Mouse (Mus musculus) embryonic facial prominence, embryonic 14.5 days (tissue): ENCODE measurements around the gene Tpsg1. TPM values are rescaled to one million over a fixed set of nuclear protein-coding genes. Genes with fewer than 3 reads are reported as not detected.

ENCODE experiments used
- ATAC-seq: fragments of 200-750 bp; cut with Nextera tagmentation; 2 replicates; pipeline ENCODE4 v1.8.0; 2017; ENCODE audit warnings: low read depth, moderate number of reproducible peaks, moderate TSS enrichment
- DNase-seq: peaks from one replicate; pipeline ENCODE4 v3.0.0-alpha.2; 2015; ENCODE audit warnings: low spot score
- H3K27ac ChIP-seq: fragments of 300-500 bp; sonication (generic); replicated peaks from 2 replicates; pipeline ENCODE4 v1.5.1; 2014; ENCODE audit warnings: low read depth, mild to moderate bottlenecking, low read length, moderate library complexity
- H3K27me3 ChIP-seq: fragments of 300-500 bp; sonication (generic); replicated peaks from 2 replicates; pipeline ENCODE4 v1.6.1; 2014; ENCODE audit warnings: low read length; ENCODE audit not compliant: control insufficient read depth, insufficient read depth
- H3K36me3 ChIP-seq: fragments of 300-500 bp; sonication (generic); 2 replicates; pipeline ENCODE4 v1.6.1; 2014; ENCODE audit warnings: low read length, mixed read lengths; ENCODE audit not compliant: control insufficient read depth, insufficient read depth
- H3K4me1 ChIP-seq: fragments of 300-500 bp; sonication (generic); 2 replicates; pipeline ENCODE4 v1.6.1; 2014; ENCODE audit warnings: antibody characterized with exemption, low read length; ENCODE audit not compliant: control insufficient read depth, insufficient read depth
- H3K4me2 ChIP-seq: fragments of 300-500 bp; sonication (generic); 2 replicates; pipeline ENCODE4 v1.6.1; 2014; ENCODE audit warnings: low read depth, mild to moderate bottlenecking, low read length, moderate library complexity, mixed read lengths
- H3K4me3 ChIP-seq: fragments of 300-500 bp; sonication (generic); 2 replicates; pipeline ENCODE4 v1.5.1; 2014; ENCODE audit warnings: low read depth, mild to moderate bottlenecking, low read length
- H3K9ac ChIP-seq: fragments of 300-500 bp; sonication (generic); 2 replicates; pipeline ENCODE4 v1.6.1; 2014; ENCODE audit warnings: low read depth, mild to moderate bottlenecking, low read length, moderate library complexity, mixed read lengths
- H3K9me3 ChIP-seq: fragments of 300-500 bp; sonication (generic); 2 replicates; pipeline ENCODE4 v1.6.1; 2016; ENCODE audit warnings: low read length; ENCODE audit not compliant: control insufficient read depth
- WGBS: fragments of 180-500 bp; shearing (Covaris S2); extraction: QIAGEN DNeasy Blood & Tissue Kit; methylation state at CpG from one replicate; pipeline ENCODE4 v1.1.7; 2014; 5-methylcytosine and 5-hydroxymethylcytosine counted together
- polyA plus RNA-seq: library from polyadenylated mRNA; unstranded; fragments of >200 nt; fragmentation: Nextera tagmentation; extraction: Ambion mirVana; gene quantifications from 2 replicates; pipeline ENCODE4 v1.2.1, GENCODE M21; 2014

Gene Tpsg1
- polyA plus RNA-seq, 1 experiment from 2014 or later: 9.5 TPM

DNA sequence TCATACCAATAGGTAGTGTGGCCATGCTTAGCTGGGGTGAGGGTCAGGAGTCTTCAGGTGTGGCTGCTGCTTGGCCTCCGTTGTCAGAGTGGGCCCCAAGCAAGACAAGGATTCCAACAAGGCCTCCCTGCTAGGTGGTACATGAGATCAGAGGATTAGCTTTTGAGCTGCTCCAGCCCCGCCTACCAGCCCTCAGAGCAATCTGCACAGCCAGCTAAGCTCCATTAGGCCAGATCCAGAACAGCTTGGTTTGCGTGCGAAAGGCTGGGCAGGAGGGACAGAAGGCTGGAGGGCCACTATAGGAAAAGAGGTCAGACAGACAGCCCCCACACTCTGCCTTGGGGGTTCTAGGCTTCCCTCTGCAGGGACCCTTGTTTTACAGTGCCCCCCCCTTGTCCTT lies 32.4 kb downstream of the Tpsg1 start:
- no peak overlapping the region for H3K9ac ChIP-seq
- no peaks in the 10 kb centered on the region for H3K9me3 ChIP-seq
- no peaks in the 10 kb centered on the region for H3K27me3 ChIP-seq
- ATAC-seq (no peak), DNase-seq (no peak)
- WGBS: 37% methylated on average over 4 of the region's 4 CpGs
- H3K4me1 ChIP-seq: peaks cover 15% of the 10 kb centered on the region
- no peak overlapping the region for H3K27ac ChIP-seq
- no peak overlapping the region for H3K4me2 ChIP-seq
- H3K4me3 ChIP-seq: no peak overlapping the region
- peaks cover 5% of the 10 kb centered on the region; the same call in 1 of the 2 replicates for H3K36me3 ChIP-seq

- 84% methylated on average over 13 of the region's 13 CpGs for WGBS
- Histone ChIP-seq H3K36me3 (no peaks in the 10 kb centered on the region), H3K27me3 (no peaks in the 10 kb centered on the region), H3K4me3 (no peak overlapping the region), H3K27ac (no peak overlapping the region), H3K9ac (no peak overlapping the region), H3K9me3 (no peaks in the 10 kb centered on the region), H3K4me1 (peaks cover 17% of the 10 kb centered on the region), H3K4me2 (no peak overlapping the region)
- ATAC-seq (no peak), DNase-seq (no peak)
These were observed 33.2 kb downstream of the Tpsg1 start for GRCm38 (mm10) chr17:25402224-25402623.

GRCm38 (mm10) chr17:25404190-25404589 lies 35.1 kb downstream of the Tpsg1 start:
- Histone ChIP-seq H3K36me3 (no peaks in the 10 kb centered on the region), H3K9ac (no peak overlapping the region), H3K4me1 (peaks cover 23% of the 10 kb centered on the region), H3K27me3 (no peaks in the 10 kb centered on the region), H3K4me2 (no peak overlapping the region), H3K9me3 (no peaks in the 10 kb centered on the region), H3K27ac (no peak overlapping the region), H3K4me3 (no peak overlapping the region)
- WGBS: 36% methylated on average over 3 of the region's 3 CpGs
- DNase-seq (no peak), ATAC-seq (no peak)

- Histone ChIP-seq H3K27ac (no peak overlapping the region), H3K9me3 (no peaks in the 10 kb centered on the region), H3K9ac (no peak overlapping the region), H3K4me3 (no peak overlapping the region), H3K27me3 (no peaks in the 10 kb centered on the region), H3K4me1 (peaks cover 29% of the 10 kb centered on the region), H3K4me2 (no peak overlapping the region), H3K36me3 (no peaks in the 10 kb centered on the region)
- 19% methylated on average over 8 of the region's 10 CpGs for WGBS
- peak; percentile 20; the same call in 1 of the 2 replicates for ATAC-seq
- no peak for DNase-seq
These were observed 36.3 kb downstream of the Tpsg1 start for GRCm38 (mm10) chr17:25405224-25405895.

GRCm38 (mm10) chr17:25406011-25406441 lies 37.0 kb downstream of the Tpsg1 start:
- Histone ChIP-seq H3K36me3 (no peaks in the 10 kb centered on the region), H3K9me3 (no peaks in the 10 kb centered on the region), H3K27ac (no peak overlapping the region), H3K4me1 (peaks cover 36% of the 10 kb centered on the region), H3K4me2 (no peak overlapping the region), H3K4me3 (no peak overlapping the region), H3K27me3 (no peaks in the 10 kb centered on the region), H3K9ac (no peak overlapping the region)
- WGBS: 15% methylated on average over 5 of the region's 6 CpGs
- peak; percentile 31 for DNase-seq
- ATAC-seq: peak; percentile 11

GRCm38 (mm10) chr17:25407352-25407751 lies 38.3 kb downstream of the Tpsg1 start:
- no peak for ATAC-seq
- Histone ChIP-seq H3K4me1 (peaks cover 41% of the 10 kb centered on the region), H3K27me3 (no peaks in the 10 kb centered on the region), H3K4me2 (no peak overlapping the region), H3K9me3 (no peaks in the 10 kb centered on the region), H3K9ac (no peak overlapping the region), H3K27ac (no peak overlapping the region), H3K36me3 (no peaks in the 10 kb centered on the region), H3K4me3 (no peak overlapping the region)
- 77% methylated on average over 4 of the region's 4 CpGs for WGBS
- DNase-seq: no peak

DNA sequence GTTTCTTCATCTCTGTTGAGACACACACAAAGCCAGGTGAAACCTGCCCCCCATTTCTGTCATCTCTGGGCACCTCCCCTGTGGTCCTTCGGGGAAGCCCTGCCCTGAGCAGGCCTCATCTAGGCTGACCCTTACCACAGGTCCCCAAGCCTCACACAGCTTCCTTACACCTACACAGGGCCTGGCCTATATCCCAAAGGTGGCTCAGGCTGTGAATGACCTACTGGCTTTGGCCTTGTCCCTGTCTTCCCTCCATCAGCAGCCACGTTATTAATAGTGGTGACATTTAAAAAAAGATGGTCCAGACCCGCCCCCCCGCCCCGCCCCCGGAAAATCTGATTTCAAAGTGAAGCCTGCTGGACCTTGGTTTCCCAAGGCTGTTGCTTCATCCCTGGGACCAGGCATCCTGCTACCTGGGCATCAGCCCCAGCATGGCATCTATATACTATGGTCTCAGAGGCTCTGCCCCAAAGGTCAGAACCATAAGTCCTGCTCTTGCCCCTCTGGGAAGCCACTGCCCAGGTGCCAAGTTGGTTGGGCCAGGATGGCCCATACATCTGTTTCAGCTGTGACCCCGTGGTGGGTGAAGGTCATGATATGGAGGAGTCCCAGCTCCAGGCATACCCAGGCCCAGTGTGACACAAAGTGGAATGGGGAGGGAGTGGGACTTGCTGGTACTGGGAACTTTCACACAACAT lies 39.4 kb downstream of the Tpsg1 start:
- Histone ChIP-seq H3K9me3 (no peaks in the 10 kb centered on the region), H3K27me3 (no peaks in the 10 kb centered on the region), H3K4me3 (no peak overlapping the region), H3K4me1 (peaks cover 41% of the 10 kb centered on the region), H3K36me3 (no peaks in the 10 kb centered on the region), H3K4me2 (no peak overlapping the region), H3K9ac (no peak overlapping the region), H3K27ac (no peak overlapping the region)
- no peak for DNase-seq
- WGBS: 88% methylated on average over 7 of the region's 7 CpGs
- ATAC-seq: no peak

DNA sequence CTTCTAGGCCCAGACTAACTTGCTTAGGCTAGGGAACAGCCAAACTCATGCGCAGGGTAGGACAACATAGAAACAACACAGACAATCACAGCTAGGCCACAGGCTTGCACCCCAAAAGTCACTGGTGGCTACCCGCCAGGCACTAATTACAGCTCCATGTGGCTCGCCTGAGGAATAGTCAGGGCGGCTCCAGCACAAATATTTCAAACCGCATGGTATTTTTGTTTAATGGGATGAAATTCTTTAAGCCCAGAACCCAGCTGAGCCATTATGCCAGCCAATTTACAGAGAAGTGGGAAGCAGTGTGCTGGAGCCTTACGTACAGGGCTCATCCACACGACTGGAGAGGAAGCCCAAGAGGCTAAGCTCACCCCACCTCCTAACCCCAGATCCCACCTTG lies 40.5 kb downstream of the Tpsg1 start:
- no peaks in the 10 kb centered on the region for H3K9me3 ChIP-seq
- H3K27ac ChIP-seq: 0 out of 2 replicates have a peak overlapping the region, but pooled peaks have one; percentile 45
- H3K4me2 ChIP-seq: no peak overlapping the region
- no peaks in the 10 kb centered on the region for H3K27me3 ChIP-seq
- ATAC-seq: no peak
- peak; percentile 64 for DNase-seq
- WGBS: 36% methylated on average over 7 of the region's 7 CpGs
- H3K9ac ChIP-seq: no peak overlapping the region
- H3K4me3 ChIP-seq: no peak overlapping the region
- H3K36me3 ChIP-seq: no peaks in the 10 kb centered on the region
- peaks cover 41% of the 10 kb centered on the region for H3K4me1 ChIP-seq
